ENCODE assay signal across 8 mouse cellular contexts in genomic region chr5:138160842-138161665, GRCm38 (mm10). TPM values are rescaled to one million over a fixed set of nuclear protein-coding genes. Genes with fewer than 3 reads are reported as not detected.
A peak's percentile ranks its signal among the peaks of the same experiment; 100 is the strongest.
DNase-seq lines count a peak whose midpoint lies in the region; ATAC-seq and TF ChIP-seq lines count a peak whose summit lies in the region.

TSS of gene Cops6 (plus strand) at chr5:138161071.

- TF ChIP-seq CTCF in heart, adult 2 months (IDR thresholded peaks at IDR 0.05): peak; percentile 10; the same call in 1 of the 2 replicates

- TF ChIP-seq EP300 in heart, adult 2 months (IDR thresholded peaks at IDR 0.05; ENCODE audit: insufficient read depth, low read depth, low read length): 0 out of 2 replicates have a peak, but pooled peaks have one; percentile 51

- H3K9ac ChIP-seq in embryonic facial prominence, embryonic 14.5 days (ENCODE audit: low read depth, low read length): peak within 1 kb of the TSS; percentile 90
- peak within 1 kb of the TSS; percentile 85 for H3K9ac ChIP-seq in heart, adult 2 months (ENCODE audit: low read depth, low read length)
- H3K9ac ChIP-seq in limb, embryonic 13.5 days: peak within 1 kb of the TSS; percentile 91
- peak within 1 kb of the TSS; percentile 85 for H3K9ac ChIP-seq in midbrain, embryonic 16.5 days (ENCODE audit: low read depth, low read length)

- no peaks in the 10 kb centered on the region for H3K27me3 ChIP-seq in embryonic facial prominence, embryonic 14.5 days (replicated peaks; ENCODE audit: control insufficient read depth, insufficient read depth, low read length)
- H3K27me3 ChIP-seq in heart, adult 2 months (ENCODE audit: control insufficient read depth, insufficient read depth, low read length): no peaks in the 10 kb centered on the region
- no peaks in the 10 kb centered on the region for H3K27me3 ChIP-seq in limb, embryonic 13.5 days
- H3K27me3 ChIP-seq in midbrain, embryonic 16.5 days (ENCODE audit: control insufficient read depth, insufficient read depth, low read depth, low read length): no peaks in the 10 kb centered on the region

- DNase-seq in 3134 (ENCODE audit: extremely low read depth, insufficient read length, low spot score): peak; percentile 89
- peak; percentile 91 to 92 for DNase-seq in adrenal gland, postnatal 4 days (ENCODE audit: low spot score in 2 of 2)
- DNase-seq in embryonic facial prominence, embryonic 14.5 days (ENCODE audit: low spot score): peak; percentile 98
- DNase-seq in heart, adult 2 months: peak; percentile 95 to 98
- peak; percentile 91 to 93 for DNase-seq in kidney, adult 8-10 months
- peak; percentile 88 to 96 for DNase-seq in spleen, postnatal 10 days (ENCODE audit: low spot score in 2 of 2)

- WGBS in embryonic facial prominence, embryonic 14.5 days: 1% methylated on average over 39 of the region's 42 CpGs
- 2% methylated on average over 42 of the region's 42 CpGs for WGBS in heart, adult 2 months
- WGBS in limb, embryonic 13.5 days: under 1% methylated on average over 42 of the region's 42 CpGs
- WGBS in midbrain, embryonic 16.5 days: under 1% methylated on average over 37 of the region's 42 CpGs

- peak within 1 kb of the TSS; percentile 80 for H3K27ac ChIP-seq in embryonic facial prominence, embryonic 14.5 days (replicated peaks; ENCODE audit: low read depth, low read length)
- peak within 1 kb of the TSS; percentile 81 for H3K27ac ChIP-seq in heart, adult 2 months
- H3K27ac ChIP-seq in limb, embryonic 13.5 days: peak within 1 kb of the TSS; percentile 77; the same call in 1 of the 2 replicates
- H3K27ac ChIP-seq in midbrain, embryonic 16.5 days (ENCODE audit: low read length): peak within 1 kb of the TSS; percentile 83

- H3K36me3 ChIP-seq in embryonic facial prominence, embryonic 14.5 days (ENCODE audit: control insufficient read depth, insufficient read depth, low read length): peaks cover 35% of the 10 kb centered on the region
- H3K36me3 ChIP-seq in heart, adult 2 months (ENCODE audit: control insufficient read depth, insufficient read depth, low read length): no peaks in the 10 kb centered on the region
- H3K36me3 ChIP-seq in limb, embryonic 13.5 days: peaks cover 41% of the 10 kb centered on the region
- peaks cover 24% of the 10 kb centered on the region for H3K36me3 ChIP-seq in midbrain, embryonic 16.5 days (ENCODE audit: control insufficient read depth, insufficient read depth, low read length)

- peak within 1 kb of the TSS; percentile 84 for H3K4me2 ChIP-seq in embryonic facial prominence, embryonic 14.5 days (ENCODE audit: low read depth, low read length)
- H3K4me2 ChIP-seq in limb, embryonic 13.5 days (replicated peaks): peak within 1 kb of the TSS; percentile 88
- H3K4me2 ChIP-seq in midbrain, embryonic 16.5 days (ENCODE audit: low read length): peak within 1 kb of the TSS; percentile 82

- TF ChIP-seq POLR2A in heart, adult 2 months (IDR thresholded peaks at IDR 0.05; ENCODE audit: insufficient read depth, low read depth, low read length): peak; percentile 87

- peak; percentile 97 for ATAC-seq in embryonic facial prominence, embryonic 14.5 days (ENCODE audit: low read depth)
- peak; percentile 94 for ATAC-seq in limb, embryonic 13.5 days (ENCODE audit: low FRiP score, low read depth)
- peak; percentile 96 for ATAC-seq in midbrain, embryonic 16.5 days

- H3K4me3 ChIP-seq in embryonic facial prominence, embryonic 14.5 days (ENCODE audit: low read depth, low read length): peak within 1 kb of the TSS; percentile 88
- H3K4me3 ChIP-seq in heart, adult 2 months: peak within 1 kb of the TSS; percentile 86
- peak within 1 kb of the TSS; percentile 84 for H3K4me3 ChIP-seq in limb, embryonic 13.5 days
- H3K4me3 ChIP-seq in midbrain, embryonic 16.5 days (ENCODE audit: low read depth, low read length): peak within 1 kb of the TSS; percentile 81

- no peaks in the 10 kb centered on the region for H3K79me2 ChIP-seq in heart, adult 2 months (replicated peaks; ENCODE audit: control insufficient read depth, insufficient read depth, low read length)

- peaks cover 12% of the 10 kb centered on the region for H3K4me1 ChIP-seq in embryonic facial prominence, embryonic 14.5 days (ENCODE audit: control insufficient read depth, insufficient read depth, low read length)
- H3K4me1 ChIP-seq in heart, adult 2 months (ENCODE audit: control insufficient read depth, insufficient read depth, low read length): peaks cover 1% of the 10 kb centered on the region; the same call in 1 of the 2 replicates
- H3K4me1 ChIP-seq in limb, embryonic 13.5 days: peaks cover 19% of the 10 kb centered on the region
- H3K4me1 ChIP-seq in midbrain, embryonic 16.5 days (ENCODE audit: control insufficient read depth, insufficient read depth, low read length): peaks cover 19% of the 10 kb centered on the region

- H3K9me3 ChIP-seq in embryonic facial prominence, embryonic 14.5 days (ENCODE audit: control insufficient read depth, low read length): no peaks in the 10 kb centered on the region
- H3K9me3 ChIP-seq in limb, embryonic 13.5 days: no peaks in the 10 kb centered on the region
- H3K9me3 ChIP-seq in midbrain, embryonic 16.5 days (replicated peaks; ENCODE audit: control insufficient read depth, low read length, poor library complexity, severe bottlenecking): no peaks in the 10 kb centered on the region

- intact Hi-C loops in heart, adult 2 months (cut with DNase I): loop anchor here (1.0 kb wide), 1 partner anchor 9 kb away; no protein-coding TSS in a partner anchor

RNA-seq across cellular contexts. Expression of gene Cops6, which starts in this region (rescaled TPM):
- 100 to 1,000 TPM; 145 to 147 TPM for total RNA-seq in adrenal gland, postnatal 4 days (2021)
- polyA plus RNA-seq in embryonic facial prominence, embryonic 14.5 days (2014; fragmentation: Nextera tagmentation; extraction: Ambion mirVana): 233 and 264 TPM in 2 replicates
- 100 to 1,000 TPM; 121 to 135 TPM for total RNA-seq in heart, adult 2 months (2021)
- polyA plus RNA-seq in heart, adult 2 months (2012; rRNA removed): 116 and 149 TPM in 2 replicates
- 362 and 367 TPM in 2 replicates for polyA plus RNA-seq in limb, embryonic 13.5 days (2015; fragmentation: Nextera tagmentation; extraction: Ambion mirVana)
- 288 and 309 TPM in 2 replicates for polyA plus RNA-seq in midbrain, embryonic 16.5 days (2015; fragmentation: Nextera tagmentation; extraction: Ambion mirVana)

Comparison
In these comparisons a context has a peak if more than half of its experiments do, and no peak if none do; other contexts are left out.
1. Peak in every context shown above with its lines: DNase-seq, ATAC-seq, H3K4me3 ChIP-seq and H3K27ac ChIP-seq.